Mouse (Mus musculus) Patski (cell line): ENCODE measurements at regions not wholly inside any gene's neighbourhood (a gene's known extent, or its start where the extent isn't known, plus 50 kb on each side); places are given as distances from the start of the nearest gene placed in this dataset.
A peak's percentile ranks its signal among the peaks of the same experiment; 100 is the strongest.

ENCODE experiments used
- ATAC-seq: fragments of 100-300 bp; one replicate; pipeline ENCODE4 v1.8.0; 2021
- CTCF ChIA-PET: fragments of 350-600 bp; sonication (Branson Sonifier 250); formaldehyde crosslinking; loops from one replicate; lab custom pipeline; 2022; ENCODE audit warnings: inconsistent platforms; lab: Charles Lee
- POLR2A ChIA-PET: fragments of 350-600 bp; sonication (Branson Sonifier 250); formaldehyde crosslinking; loops from one replicate; lab custom pipeline; 2022; ENCODE audit warnings: antibody characterized with exemption, inconsistent platforms; lab: Charles Lee
- DNase-seq: peaks from one replicate; pipeline ENCODE4 v3.0.0-alpha.2; 2011; ENCODE audit warnings: low read depth, low spot score
- H3K27me3 ChIP-seq: fragments of 371-371 bp; one replicate; pipeline ENCODE4 v1.5.1; 2021
- CTCF ChIP-seq: fragments of 100-300 bp; IDR thresholded peaks from one replicate; pipeline ENCODE4 v1.5.1; 2021
- in situ Hi-C: fragments of 300-500 bp; cut with MboI; formaldehyde crosslinking; loops from 3 replicates; pipeline ENCODE4 v1.11.1; 2018; ENCODE audit warnings: low pct_unique_long_range_greater_than_20kb, mixed read lengths

- no peak for DNase-seq
- in situ Hi-C loops = no loop called here
- no peak for TF ChIP-seq CTCF
- POLR2A ChIA-PET = no interaction called here
- H3K27me3 ChIP-seq = no peaks in the 10 kb centered on the region
- CTCF ChIA-PET = no interaction called here
- ATAC-seq = no peak
Observed at GRCm38 (mm10) chr1:143464863-143465262, 175.6 kb upstream of the B3galt2 start.

GRCm38 (mm10) chr1:143466092-143466491, 174.4 kb upstream of the B3galt2 start:
- DNase-seq (no peak), ATAC-seq (no peak)
- no peak for TF ChIP-seq CTCF
- CTCF ChIA-PET = interaction anchor here (1.5 kb wide), 1 partner anchor 14 kb away, joined by 3 read pairs; no protein-coding TSS in a partner anchor
- in situ Hi-C loops = no loop called here
- POLR2A ChIA-PET = no interaction called here
- H3K27me3 ChIP-seq = no peaks in the 10 kb centered on the region

DNA sequence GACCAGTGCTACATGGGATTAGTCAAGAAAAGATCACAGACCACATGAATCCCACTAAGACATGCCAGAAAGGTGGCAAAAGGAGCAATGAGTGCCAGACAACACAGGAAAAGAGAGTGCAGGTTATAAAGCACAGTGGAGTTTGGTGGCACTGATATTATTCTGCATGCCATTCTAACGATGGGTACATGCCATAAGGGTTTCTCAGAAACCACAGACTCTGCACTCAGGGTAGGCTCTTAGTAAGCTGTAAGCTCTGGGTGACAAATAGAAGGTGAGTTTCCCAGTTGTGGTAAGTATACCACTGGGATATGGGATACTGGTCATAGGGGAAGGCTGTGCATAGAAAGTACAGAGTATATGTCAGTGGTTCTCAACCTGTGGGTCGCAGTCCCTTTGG, 165.1 kb upstream of the B3galt2 start:
- in situ Hi-C loops = no loop called here

GRCm38 (mm10) chr1:143483345-143483744, 157.1 kb upstream of the B3galt2 start:
- ChIA-PET POLR2A (interaction anchor here (0.6 to 0.7 kb wide), 2 partner anchors 570 to 1902 kb away, joined by 3 to 5 read pairs; no protein-coding TSS in a partner anchor), CTCF (no interaction called here)
- ATAC-seq = no peak
- in situ Hi-C loops = no loop called here
- TF ChIP-seq CTCF = no peak
- H3K27me3 ChIP-seq = no peaks in the 10 kb centered on the region
- DNase-seq = no peak

More for the DNA sequence above, 165.1 kb upstream of the B3galt2 start:
- ATAC-seq (peak; percentile 99), DNase-seq (no peak)
- no peaks in the 10 kb centered on the region for H3K27me3 ChIP-seq
- TF ChIP-seq CTCF = no peak
- CTCF ChIA-PET = no interaction called here
- POLR2A ChIA-PET = no interaction called here

- DNase-seq (no peak), ATAC-seq (no peak)
- no peak for TF ChIP-seq CTCF
- in situ Hi-C loops = no loop called here
- ChIA-PET CTCF (no interaction called here), POLR2A (no interaction called here)
- H3K27me3 ChIP-seq = no peaks in the 10 kb centered on the region
Observed at GRCm38 (mm10) chr1:143484936-143485335, 155.5 kb upstream of the B3galt2 start.

- in situ Hi-C loops = no loop called here
- ATAC-seq = no peak
- no peak for DNase-seq
- POLR2A ChIA-PET = no interaction called here
- CTCF ChIA-PET = no interaction called here
- no peak for TF ChIP-seq CTCF
- H3K27me3 ChIP-seq = no peaks in the 10 kb centered on the region
Observed at GRCm38 (mm10) chr1:143497092-143497491, 143.4 kb upstream of the B3galt2 start.

DNA sequence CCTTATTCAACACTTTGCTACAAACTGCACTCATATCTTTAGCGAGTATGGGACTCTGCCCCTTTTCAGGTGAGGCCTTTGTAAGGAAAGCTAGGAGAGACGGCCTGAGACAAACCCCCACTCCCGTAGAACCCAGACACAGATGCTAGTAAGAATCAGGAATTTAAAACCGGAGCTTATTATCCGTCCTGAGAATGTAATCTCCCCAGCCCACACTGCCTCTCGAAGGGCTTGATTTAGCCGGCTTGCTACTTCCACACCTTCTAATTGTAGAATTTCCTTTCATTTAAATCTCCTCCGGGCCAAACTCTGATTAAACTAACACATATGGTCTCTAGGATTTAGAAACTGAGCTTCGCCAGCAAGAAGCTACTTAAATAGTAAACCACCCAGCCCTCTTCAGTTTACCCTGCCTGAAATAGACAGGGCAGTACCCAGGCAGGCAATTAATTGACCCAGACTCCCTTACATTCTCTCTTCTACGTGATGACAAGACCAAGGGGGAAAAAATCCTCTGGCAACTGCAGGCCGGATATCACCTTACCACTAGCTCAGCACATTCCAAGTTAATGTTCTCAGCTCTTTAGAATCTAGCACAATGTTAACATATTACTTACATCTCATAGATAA, 136.9 kb upstream of the B3galt2 start:
- no peak for DNase-seq

DNA sequence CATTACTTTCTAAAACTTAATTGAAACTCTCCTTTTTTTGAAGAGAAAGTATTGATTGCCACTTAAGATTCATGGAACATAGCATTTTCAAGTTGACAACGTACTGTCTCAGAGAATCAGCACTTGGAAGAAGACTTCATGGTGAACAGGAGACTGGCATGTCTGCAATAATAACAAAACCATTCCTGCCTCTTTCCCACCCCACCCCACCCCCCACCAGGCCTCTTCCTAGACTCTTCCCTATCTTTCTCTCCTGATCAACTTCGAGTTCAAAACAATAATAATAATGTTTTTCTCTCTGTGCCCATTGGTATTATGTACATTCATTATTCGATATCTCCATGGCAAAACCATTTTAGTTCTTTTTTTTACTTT, 136.4 kb upstream of the B3galt2 start:
- ChIA-PET POLR2A (no interaction called here), CTCF (no interaction called here)
- TF ChIP-seq CTCF = no peak
- no peak for DNase-seq
- no peaks in the 10 kb centered on the region for H3K27me3 ChIP-seq
- ATAC-seq = no peak
- in situ Hi-C loops = no loop called here

More for the DNA sequence above, 136.9 kb upstream of the B3galt2 start:
- TF ChIP-seq CTCF = no peak
- ChIA-PET POLR2A (interaction anchor here (1.1 kb wide), 1 partner anchor 20 kb away, joined by 3 read pairs; no protein-coding TSS in a partner anchor), CTCF (interaction anchor here (1.1 to 1.2 kb wide), 2 partner anchors 12 to 14 kb away, joined by 3 to 5 read pairs; no protein-coding TSS in a partner anchor)
- no peaks in the 10 kb centered on the region for H3K27me3 ChIP-seq
- peak; percentile 57 for ATAC-seq
- in situ Hi-C loops = no loop called here

DNA sequence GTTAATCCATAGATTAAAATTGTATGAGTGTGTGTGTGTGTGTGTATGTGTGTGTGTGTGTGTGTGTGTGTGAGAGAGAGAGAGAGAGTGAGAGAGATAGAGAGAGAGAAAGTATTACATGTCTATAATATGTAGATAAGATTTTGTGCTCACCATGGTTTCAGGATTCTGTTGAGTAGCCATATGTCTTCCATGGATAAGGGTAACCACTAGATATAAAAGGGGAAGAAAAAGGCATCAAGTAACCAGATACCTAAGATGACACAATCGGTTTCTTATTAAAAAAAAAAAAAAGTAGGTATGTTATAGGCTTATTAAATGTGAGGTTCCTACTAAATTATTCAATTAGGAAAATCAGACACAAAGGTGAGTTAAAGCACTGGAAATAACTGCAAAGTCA, 135.1 kb upstream of the B3galt2 start:
- TF ChIP-seq CTCF = no peak
- H3K27me3 ChIP-seq = no peaks in the 10 kb centered on the region
- POLR2A ChIA-PET = no interaction called here
- DNase-seq (no peak), ATAC-seq (no peak)
- CTCF ChIA-PET = no interaction called here
- in situ Hi-C loops = no loop called here

DNA sequence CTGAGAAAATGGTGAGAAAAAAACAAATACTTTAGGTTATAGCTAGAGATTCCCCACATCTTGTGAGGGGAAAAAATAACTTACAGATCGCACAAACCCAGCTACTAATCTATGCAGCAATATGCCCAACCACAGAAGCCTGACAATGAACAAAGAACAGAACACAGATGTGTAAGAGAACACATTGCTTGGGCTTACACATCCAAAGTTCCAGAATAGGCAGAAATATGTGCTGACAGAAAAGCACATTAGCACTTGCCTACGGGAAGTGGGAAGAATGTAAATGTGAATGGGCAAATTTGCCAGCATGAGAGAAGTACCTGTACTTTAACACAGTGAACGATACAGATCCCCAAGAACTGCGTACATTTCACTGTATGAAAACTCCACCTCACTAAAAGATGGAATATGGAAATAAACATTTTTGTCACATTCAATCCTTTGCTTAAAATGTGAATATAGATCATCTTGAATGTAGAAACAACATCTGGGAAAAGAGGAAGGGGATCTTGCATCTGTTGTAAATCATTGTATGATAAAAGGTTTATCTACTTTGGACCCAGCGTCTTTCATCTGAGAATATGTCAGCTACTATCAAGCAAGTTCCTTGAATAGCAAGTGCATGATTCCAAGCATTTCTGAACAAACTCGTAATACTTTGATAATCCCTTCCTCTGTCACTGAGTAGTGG, 116.5 kb upstream of the B3galt2 start:
- ATAC-seq = no peak
- no peak for TF ChIP-seq CTCF
- CTCF ChIA-PET = no interaction called here
- DNase-seq = no peak
- H3K27me3 ChIP-seq = no peaks in the 10 kb centered on the region
- POLR2A ChIA-PET = interaction anchor here (1.0 kb wide), 1 partner anchor 21 kb away, joined by 3 read pairs; no protein-coding TSS in a partner anchor
- in situ Hi-C loops = no loop called here

- ATAC-seq (peak; percentile 21), DNase-seq (no peak)
- no peak for TF ChIP-seq CTCF
- H3K27me3 ChIP-seq = no peaks in the 10 kb centered on the region
- ChIA-PET CTCF (no interaction called here), POLR2A (no interaction called here)
- in situ Hi-C loops = no loop called here
Observed at GRCm38 (mm10) chr1:143524522-143524865, 116.0 kb upstream of the B3galt2 start.
